Mouse (Mus musculus) c-Kit-positive CD71-positive TER-119-negative erythroid progenitor cells, embryonic 14.5 days (primary cell): Measurements from ENCODE around the gene Arhgap42.

Experiments
- DNase-seq: peaks from one replicate; pipeline ENCODE4 v3.0.0-alpha.2; 2013; ENCODE audit warnings: low read depth

Gene Arhgap42

DNA sequence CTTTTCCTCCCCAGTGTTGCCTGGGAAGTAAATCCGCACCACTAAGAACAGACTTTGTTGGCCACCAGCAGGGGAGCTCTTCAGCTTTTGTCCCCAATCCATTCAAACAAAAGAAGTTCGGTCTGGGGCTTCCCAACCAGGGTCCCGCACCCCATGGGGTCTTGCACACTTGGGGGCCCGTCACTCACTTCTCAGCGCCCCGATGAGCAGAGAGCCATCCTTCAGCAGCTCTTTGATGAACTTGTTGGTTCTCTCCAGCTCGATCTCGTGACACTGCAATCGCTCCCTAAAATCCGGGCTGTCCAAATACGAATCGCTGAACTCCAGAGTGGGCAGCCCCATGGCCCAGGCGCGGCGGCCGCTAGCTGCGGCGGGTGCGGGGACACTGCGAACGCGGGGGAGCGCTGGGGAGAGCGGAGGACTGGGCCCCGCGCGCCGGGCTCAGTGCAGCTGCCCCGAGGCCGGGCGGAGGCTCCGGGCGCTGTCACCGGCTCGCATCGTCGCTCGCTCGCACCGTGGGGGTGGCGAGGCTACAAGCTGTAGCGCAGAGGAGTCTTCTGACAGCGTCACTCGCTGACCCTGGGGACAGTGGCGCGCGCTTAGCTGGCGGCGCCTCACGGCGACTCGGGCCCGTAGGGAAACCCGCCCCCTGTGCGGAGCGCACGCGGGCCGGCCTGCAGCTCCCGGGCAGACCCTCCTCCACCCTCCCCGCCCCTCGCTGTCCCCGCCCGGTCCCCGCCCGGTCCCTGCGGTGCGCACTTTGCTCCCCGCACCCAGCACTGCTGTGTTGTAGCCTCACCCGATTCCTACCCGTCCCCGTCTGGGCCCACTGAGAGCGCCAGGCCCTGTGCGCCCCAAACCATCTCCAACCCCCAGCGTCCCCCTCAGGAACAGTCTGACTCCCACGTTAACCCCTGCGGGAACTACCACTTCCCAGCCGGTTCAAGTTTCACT is at the start of gene Arhgap42:
Gene Arhgap42 (minus strand): TSS at position 664 of the 954 bp plus-strand sequence.
- DNase-seq: no peak

GRCm38 (mm10) chr9:9288140-9288539 is 49.2 kb upstream of the Arhgap42 start:
- no peak for DNase-seq

DNA sequence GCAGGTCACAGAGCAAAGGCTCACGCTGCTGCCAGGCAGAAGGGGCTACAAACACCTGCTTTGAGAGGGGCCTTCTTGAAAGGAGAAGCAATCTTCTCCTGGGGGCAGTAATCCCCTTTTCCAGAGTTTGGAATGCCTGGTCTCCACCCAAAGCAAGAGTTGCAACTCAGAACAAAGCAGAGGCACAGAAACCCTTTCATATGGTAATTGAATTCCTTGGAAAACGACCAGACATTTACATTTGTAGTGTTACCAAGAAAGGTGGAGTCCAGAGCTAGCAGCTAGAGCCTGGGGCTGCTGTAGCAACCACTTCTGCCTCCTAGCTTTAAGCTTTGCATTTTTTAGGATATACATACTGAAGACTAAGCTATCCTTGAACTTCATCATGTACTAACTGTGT is 30.4 kb upstream of the Arhgap42 start:
- DNase-seq: no peak

- no peak for DNase-seq
These were observed 29.0 kb upstream of the Arhgap42 start for GRCm38 (mm10) chr9:9267606-9268601.

- DNase-seq: no peak
These were observed 24.6 kb upstream of the Arhgap42 start for GRCm38 (mm10) chr9:9263543-9263942.

DNA sequence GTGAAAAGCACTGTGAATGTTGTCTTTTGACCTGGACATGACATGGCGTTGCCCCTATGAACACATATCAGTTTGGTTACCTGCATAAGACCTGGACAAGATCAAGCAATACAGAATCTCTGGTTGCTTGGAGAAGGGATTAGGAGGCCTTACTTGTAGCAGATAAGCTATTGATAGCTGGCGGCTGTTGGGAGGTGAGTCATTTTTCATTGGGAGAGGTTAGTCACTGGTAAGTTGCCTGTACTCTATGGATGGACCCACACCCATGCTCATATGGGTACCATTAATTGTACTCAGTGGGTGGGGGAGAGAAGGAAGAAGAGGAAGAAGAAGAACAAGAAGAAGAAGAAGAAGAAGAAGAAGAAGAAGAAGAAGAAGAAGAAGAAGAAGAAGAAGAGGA is 23.6 kb upstream of the Arhgap42 start:
- no peak for DNase-seq

- DNase-seq: no peak
These were observed 15.9 kb upstream of the Arhgap42 start for GRCm38 (mm10) chr9:9254764-9255163.

DNA sequence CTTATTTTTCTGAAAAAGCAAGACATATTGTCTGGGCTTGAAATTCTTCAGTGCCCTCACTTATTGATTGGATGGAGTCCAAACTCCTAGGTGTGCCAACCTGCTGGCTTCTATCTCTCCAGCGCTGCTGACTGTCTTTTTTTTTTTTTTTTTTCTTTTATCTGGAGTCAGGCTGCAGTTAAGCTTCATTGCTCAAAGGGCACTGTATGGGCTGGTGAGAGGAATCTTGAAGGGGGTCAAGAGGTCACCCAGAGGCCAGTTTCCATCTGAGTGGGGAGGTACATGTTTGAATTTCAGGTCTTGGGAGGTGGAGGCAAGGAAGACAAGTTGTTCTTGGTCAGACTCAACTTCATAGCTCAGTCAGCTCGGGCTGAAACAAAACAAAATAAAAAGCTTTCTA is 9.6 kb upstream of the Arhgap42 start:
- no peak for DNase-seq

GRCm38 (mm10) chr9:9245994-9246393 is 7.1 kb upstream of the Arhgap42 start:
- no peak for DNase-seq

DNA sequence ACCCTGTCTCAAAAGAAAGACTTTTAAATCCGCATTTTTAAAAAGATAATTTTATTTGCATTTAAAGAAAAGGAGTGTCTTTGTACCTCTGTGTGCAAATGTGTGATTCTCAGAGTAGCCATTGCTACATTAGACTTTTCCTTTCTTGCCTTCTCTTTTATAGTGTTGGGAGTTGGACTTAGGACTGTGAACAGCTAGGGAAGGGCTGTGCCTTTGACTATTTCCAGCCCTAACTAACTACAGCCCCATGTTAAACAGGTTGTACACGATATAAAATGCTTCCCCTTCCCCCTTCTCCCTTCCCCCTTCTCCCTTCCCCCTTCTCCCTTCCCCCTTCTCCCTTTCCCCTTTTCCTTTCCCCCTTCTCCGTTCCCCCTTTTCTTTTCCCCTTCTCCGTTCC is 4.9 kb upstream of the Arhgap42 start:
- DNase-seq: no peak

DNA sequence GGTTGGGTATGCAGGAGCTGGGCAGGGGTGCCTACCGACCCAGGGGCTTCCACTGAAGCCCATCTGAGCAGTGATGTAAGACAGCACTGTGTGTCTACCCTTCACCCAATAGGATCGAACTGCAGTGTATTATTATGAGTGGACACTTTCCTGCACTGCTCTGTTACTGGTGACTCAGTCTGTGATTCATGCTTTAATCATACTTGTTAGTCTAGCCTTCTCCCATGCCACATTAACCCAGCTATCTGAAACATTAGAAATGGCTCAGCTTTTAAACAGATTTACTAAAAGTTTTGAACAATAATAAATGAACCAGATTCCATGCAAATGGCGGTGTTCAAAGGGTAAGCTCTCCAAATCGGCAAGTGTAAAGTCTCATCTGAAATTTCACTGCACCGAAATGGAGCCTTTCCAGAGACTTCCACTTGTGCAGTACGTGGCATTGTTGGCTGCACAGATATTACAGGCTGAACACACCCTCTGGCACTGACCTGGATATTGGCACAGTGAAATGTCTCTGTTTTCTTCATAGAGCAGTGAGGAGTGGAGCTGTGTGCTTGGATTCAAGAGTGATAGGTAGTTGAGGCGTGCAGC is 2.4 kb upstream of the Arhgap42 start:
- DNase-seq: no peak

DNA sequence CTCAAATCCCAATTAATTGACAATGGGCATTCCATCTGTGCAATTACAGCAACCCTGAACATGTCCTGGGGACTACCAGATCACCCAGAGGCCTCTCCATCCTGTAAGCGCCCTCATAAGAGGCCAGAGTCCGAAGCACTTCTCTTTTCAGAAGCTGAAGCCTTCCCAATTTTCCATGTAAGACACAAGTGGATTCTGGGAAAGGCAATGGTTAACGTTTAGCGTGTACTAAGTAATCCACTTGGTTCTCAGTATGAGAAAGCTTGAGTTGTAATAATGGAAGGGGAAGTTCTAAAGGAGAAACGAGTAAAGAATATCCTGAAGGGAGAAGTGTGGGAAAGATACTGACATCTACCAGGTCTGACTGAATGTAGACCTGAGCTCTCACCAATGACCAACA is 1.4 kb downstream of the Arhgap42 start:
- DNase-seq: no peak

DNA sequence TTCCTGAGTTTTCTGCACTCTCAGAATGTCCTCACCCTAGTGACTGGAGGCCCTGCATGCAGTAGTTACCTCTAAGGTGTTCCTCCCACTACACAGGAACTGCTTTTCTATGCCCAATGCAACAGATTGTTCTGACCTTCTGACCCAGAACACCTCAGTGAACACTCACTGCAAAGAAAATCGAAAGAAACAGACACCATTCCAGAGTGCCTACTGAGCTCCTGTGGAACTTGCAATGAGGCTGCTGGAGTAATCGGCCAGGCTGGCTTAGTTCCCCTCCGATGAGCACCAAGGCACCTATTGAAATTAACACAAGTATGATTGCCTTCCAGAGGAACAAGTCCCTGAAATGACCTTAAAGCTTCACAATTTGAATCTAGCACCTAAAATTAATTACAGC is 9.2 kb downstream of the Arhgap42 start:
- no peak for DNase-seq

- no peak for DNase-seq
These were observed 14.1 kb downstream of the Arhgap42 start for GRCm38 (mm10) chr9:9224837-9225236.

DNA sequence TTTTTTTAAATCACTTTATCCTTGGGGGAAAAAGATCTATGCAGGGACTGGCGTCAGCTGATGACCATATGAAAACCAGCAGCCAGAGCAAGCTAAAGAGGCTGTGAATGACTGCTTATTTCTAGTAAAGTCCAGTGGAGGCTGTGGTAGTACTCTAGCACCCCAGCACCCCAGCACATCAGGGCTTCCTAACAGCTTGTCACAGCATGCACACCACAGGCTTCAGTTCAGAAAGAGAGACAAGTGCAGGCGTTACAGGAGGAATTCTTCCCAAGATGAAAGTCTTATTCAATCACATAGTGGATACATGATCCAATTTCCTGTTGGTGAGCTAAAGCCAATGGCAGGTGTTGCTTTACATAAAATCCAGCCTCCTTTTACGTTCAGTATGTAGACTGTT is 15.5 kb downstream of the Arhgap42 start:
- no peak for DNase-seq

GRCm38 (mm10) chr9:9221950-9222486 is 16.9 kb downstream of the Arhgap42 start:
- no peak for DNase-seq

- DNase-seq: no peak
These were observed 17.7 kb downstream of the Arhgap42 start for GRCm38 (mm10) chr9:9221185-9221584.

GRCm38 (mm10) chr9:9218301-9218700 is 20.6 kb downstream of the Arhgap42 start:
- DNase-seq: no peak

- no peak for DNase-seq
These were observed 24.1 kb downstream of the Arhgap42 start for GRCm38 (mm10) chr9:9214849-9215248.

DNA sequence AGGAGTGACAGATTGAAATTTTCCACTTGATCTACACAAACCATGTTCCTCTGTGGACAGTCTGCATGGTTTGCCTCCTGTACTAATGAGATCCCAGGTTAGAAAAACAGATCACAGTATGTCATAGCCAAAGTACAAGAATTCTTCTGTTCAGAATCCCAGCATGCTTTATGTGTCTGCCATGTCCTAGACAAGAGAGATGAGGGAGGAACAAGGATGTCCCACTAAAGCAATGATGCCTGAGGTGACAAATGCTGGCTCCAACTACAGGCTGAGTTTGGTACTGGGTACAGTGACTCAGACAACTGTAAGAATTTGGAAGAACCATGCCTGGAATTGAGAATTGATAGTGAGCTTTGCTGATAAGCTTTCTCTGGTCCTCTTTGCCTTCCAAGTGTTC is 24.6 kb downstream of the Arhgap42 start:
- no peak for DNase-seq

- no peak for DNase-seq
These were observed 27.4 kb downstream of the Arhgap42 start for GRCm38 (mm10) chr9:9211411-9212087.
